In genomic region chr1:186618285-186618684, GRCm38 (mm10) we compare ENCODE assay signal across 18 mouse cellular contexts.
A peak's percentile ranks its signal among the peaks of the same experiment; 100 is the strongest.
DNase-seq lines count a peak whose midpoint lies in the region; ATAC-seq and TF ChIP-seq lines count a peak whose summit lies in the region.
"Had no signal": no experiment of that assay in that cellular context is flagged by ENCODE, and none has a peak within 500 bp of the region (broad histone marks: within the 10 kb centered on the region; RNA-seq: fewer than 3 reads in every experiment).

No protein-coding gene starts in this region.

- TF ChIP-seq POLR2A in liver, adult 2 months (IDR thresholded peaks at IDR 0.05; ENCODE audit: extremely low read depth, insufficient read depth, low read length), result no peak

- no peak overlapping the region for H3K4me3 ChIP-seq in liver, adult 2 months (ENCODE audit: insufficient read depth, low read depth, low read length)
- H3K4me3 ChIP-seq in liver, embryonic 11.5 days (ENCODE audit: low read depth, low read length), result no peak overlapping the region
- H3K4me3 ChIP-seq in forebrain, embryonic 13.5 days, result no peak overlapping the region
- H3K4me3 ChIP-seq: embryonic facial prominence, embryonic 15.5 days; forebrain, embryonic 15.5 days; megakaryocyte, embryonic 14.5 days; neural tube, embryonic 12.5 days had no signal

- H3K27me3 ChIP-seq in liver, adult 2 months (ENCODE audit: control insufficient read depth, insufficient read depth, low read length), result no peaks in the 10 kb centered on the region
- no peaks in the 10 kb centered on the region for H3K27me3 ChIP-seq in liver, embryonic 11.5 days (replicated peaks; ENCODE audit: control insufficient read depth, insufficient read depth, low read length)
- H3K27me3 ChIP-seq in forebrain, embryonic 13.5 days, result no peaks in the 10 kb centered on the region
- H3K27me3 ChIP-seq: CH12.LX; embryonic facial prominence, embryonic 15.5 days; forebrain, embryonic 15.5 days; megakaryocyte, embryonic 14.5 days; neural tube, embryonic 12.5 days had no signal

- H3K4me2 ChIP-seq in liver, embryonic 11.5 days, result no peak overlapping the region
- no peak overlapping the region for H3K4me2 ChIP-seq in forebrain, embryonic 13.5 days
- H3K4me2 ChIP-seq: embryonic facial prominence, embryonic 15.5 days; forebrain, embryonic 15.5 days; neural tube, embryonic 12.5 days had no signal

- peak; percentile 10 for DNase-seq in adrenal gland, postnatal 14 days
- no peak for DNase-seq in adrenal gland, postnatal 4 days (ENCODE audit: low spot score in 2 of 2)
- peak; percentile 27 for DNase-seq in liver, adult 2 months (ENCODE audit: extremely low read depth, low read depth, low spot score)
- no peak for DNase-seq in liver, embryonic 11.5 days (ENCODE audit: low spot score)
- peak; percentile 13 to 22 for DNase-seq in heart, postnatal 36 days
- DNase-seq in lung, postnatal 36 days, result peak; percentile 78
- DNase-seq in cerebellum, postnatal 10 days, result no peak
- DNase-seq: cerebellum, adult 11 months; kidney, adult 8-10 months; kidney, postnatal 4 days; liver; thymus, adult 2 months had no signal

- H3K27ac ChIP-seq in liver, adult 2 months (replicated peaks; ENCODE audit: insufficient read depth, low read depth, low read length), result no peak overlapping the region
- no peak overlapping the region for H3K27ac ChIP-seq in liver, embryonic 11.5 days (ENCODE audit: low read depth, low read length)
- H3K27ac ChIP-seq in forebrain, embryonic 13.5 days, result no peak overlapping the region
- H3K27ac ChIP-seq: embryonic facial prominence, embryonic 15.5 days; forebrain, embryonic 15.5 days; neural tube, embryonic 12.5 days had no signal

- no peaks in the 10 kb centered on the region for H3K79me2 ChIP-seq in liver, adult 2 months (ENCODE audit: control insufficient read depth, insufficient read depth, low read length)

- 66% methylated on average over 6 of the region's 6 CpGs for WGBS in liver, adult 2 months
- 86% methylated on average over 6 of the region's 6 CpGs for WGBS in liver, embryonic 11.5 days
- 86% methylated on average over 6 of the region's 6 CpGs for WGBS in forebrain, embryonic 13.5 days

- no peak overlapping the region for H3K9ac ChIP-seq in liver, adult 2 months (ENCODE audit: low read depth, low read length)
- no peak overlapping the region for H3K9ac ChIP-seq in liver, embryonic 11.5 days (ENCODE audit: low read depth, low read length)
- H3K9ac ChIP-seq in forebrain, embryonic 13.5 days, result no peak overlapping the region
- H3K9ac ChIP-seq: embryonic facial prominence, embryonic 15.5 days; forebrain, embryonic 15.5 days; neural tube, embryonic 12.5 days had no signal

- no peak for ATAC-seq in liver, embryonic 11.5 days (replicated peaks; ENCODE audit: low FRiP score)
- ATAC-seq in forebrain, embryonic 13.5 days, result no peak
- ATAC-seq: forebrain, embryonic 15.5 days had no signal

- intact Hi-C loops in heart, postnatal 36 days (cut with DNase I), result no loop called here

- no peaks in the 10 kb centered on the region for H3K36me3 ChIP-seq in liver, adult 2 months (ENCODE audit: control insufficient read depth, insufficient read depth, low read length)
- no peaks in the 10 kb centered on the region for H3K36me3 ChIP-seq in liver, embryonic 11.5 days (ENCODE audit: control insufficient read depth, insufficient read depth, low read length)
- no peaks in the 10 kb centered on the region for H3K36me3 ChIP-seq in forebrain, embryonic 13.5 days (ENCODE audit: poor library complexity, severe bottlenecking)
- H3K36me3 ChIP-seq: embryonic facial prominence, embryonic 15.5 days; forebrain, embryonic 15.5 days; neural tube, embryonic 12.5 days had no signal

- H3K9me3 ChIP-seq in liver, embryonic 11.5 days (ENCODE audit: control insufficient read depth, low read length), result no peaks in the 10 kb centered on the region
- no peaks in the 10 kb centered on the region for H3K9me3 ChIP-seq in forebrain, embryonic 13.5 days (replicated peaks)
- H3K9me3 ChIP-seq: embryonic facial prominence, embryonic 15.5 days; forebrain, embryonic 15.5 days; neural tube, embryonic 12.5 days had no signal

- TF ChIP-seq CTCF in liver, adult 2 months (IDR thresholded peaks at IDR 0.05; ENCODE audit: low read depth, low read length), result no peak

- no peaks in the 10 kb centered on the region for H3K4me1 ChIP-seq in liver, adult 2 months (ENCODE audit: control insufficient read depth, insufficient read depth, low read length)
- no peaks in the 10 kb centered on the region for H3K4me1 ChIP-seq in liver, embryonic 11.5 days (replicated peaks; ENCODE audit: control insufficient read depth, insufficient read depth, low read length)
- H3K4me1 ChIP-seq in forebrain, embryonic 13.5 days, result no peaks in the 10 kb centered on the region
- H3K4me1 ChIP-seq: embryonic facial prominence, embryonic 15.5 days; megakaryocyte, embryonic 14.5 days; neural tube, embryonic 12.5 days had no signal

Comparison
In these comparisons a context has a peak if more than half of its experiments do, and no peak if none do; other contexts are left out.
1. DNase-seq: peak in adrenal gland, postnatal 14 days (single experiment), liver, adult 2 months (single experiment), heart, postnatal 36 days (2 of 2) and lung, postnatal 36 days (single experiment); none in adrenal gland, postnatal 4 days (0 of 2), liver, embryonic 11.5 days (single experiment) and cerebellum, postnatal 10 days (0 of 2).